Mouse (Mus musculus) lung, adult 2 months (tissue): ENCODE measurements around the gene Rpl26.

Experiments used
- CTCF ChIP-seq: fragments of 200-500 bp; IDR thresholded peaks from 2 replicates; pipeline ENCODE4 v1.5.1; 2011; ENCODE audit warnings: mild to moderate bottlenecking, low read length, control low read depth; ENCODE audit not compliant: insufficient read depth
- POLR2A ChIP-seq: fragments of 200-500 bp; IDR thresholded peaks from 2 replicates; pipeline ENCODE4 v1.6.1; 2011; ENCODE audit warnings: low read depth, mild to moderate bottlenecking, control low read depth, low read length, borderline replicate concordance; ENCODE audit errors: extremely low read depth

DNA sequence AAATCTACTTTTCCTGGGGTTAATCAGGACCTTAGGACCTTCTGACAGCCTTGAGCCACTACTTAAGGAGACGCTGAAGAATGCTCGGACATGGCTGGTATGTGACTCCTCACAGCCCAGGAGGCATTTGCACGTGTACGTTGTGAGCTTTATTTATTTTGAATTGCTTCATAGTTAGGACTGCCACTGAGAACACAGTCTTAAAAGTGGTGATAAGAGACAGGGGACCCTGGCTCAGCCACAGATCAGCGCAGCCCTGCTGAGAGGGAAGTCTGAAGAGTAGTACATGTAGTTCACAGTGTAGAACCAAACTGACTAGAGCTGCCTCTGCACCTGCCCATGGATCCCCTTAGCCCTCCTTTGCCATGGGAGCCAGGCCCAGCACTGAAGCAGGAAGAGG lies 9.6 kb upstream of the Rpl26 start:
- TF ChIP-seq POLR2A (no peak), CTCF (no peak)
